In genomic region chr6:136276771-136277170, GRCm38 (mm10) we compare ENCODE assay signal across 28 mouse cellular contexts. TPM values are rescaled to one million over a fixed set of nuclear protein-coding genes. Genes with fewer than 3 reads are reported as not detected.
DNase-seq lines count a peak whose midpoint lies in the region; ATAC-seq and TF ChIP-seq lines count a peak whose summit lies in the region.
"Had no signal": no experiment of that assay in that cellular context is flagged by ENCODE, and none has a peak within 500 bp of the region (broad histone marks: within the 10 kb centered on the region; RNA-seq: fewer than 3 reads in every experiment).

No protein-coding gene starts in this region.

- no peak overlapping the region for H3K4me2 ChIP-seq in kidney, embryonic 15.5 days
- H3K4me2 ChIP-seq: embryonic facial prominence, embryonic 12.5 days; forebrain, embryonic 13.5 days; forebrain, embryonic 15.5 days had no signal

- H3K4me1 ChIP-seq in kidney, adult 2 months (ENCODE audit: control insufficient read depth, insufficient read depth, low read length), result no peaks in the 10 kb centered on the region; the same call in 1 of the 2 replicates
- peaks cover 2% of the 10 kb centered on the region; the same call in 1 of the 2 replicates for H3K4me1 ChIP-seq in kidney, embryonic 15.5 days
- no peaks in the 10 kb centered on the region for H3K4me1 ChIP-seq in lung, adult 2 months (ENCODE audit: control insufficient read depth, insufficient read depth, low read length)
- H3K4me1 ChIP-seq: embryonic facial prominence, embryonic 10.5 days; embryonic facial prominence, embryonic 12.5 days; forebrain, embryonic 13.5 days; forebrain, embryonic 15.5 days had no signal

- ATAC-seq in kidney, embryonic 15.5 days (replicated peaks; ENCODE audit: low FRiP score), result no peak
- ATAC-seq: activated CD4-positive, CD25-positive, alpha-beta regulatory T cell, adult 4 months; CD4-positive, CD25-positive, alpha-beta regulatory T cell, adult 4 months; forebrain, embryonic 13.5 days; forebrain, embryonic 15.5 days; Patski had no signal

- no peak for TF ChIP-seq POLR2A in kidney, adult 2 months (IDR thresholded peaks at IDR 0.05; ENCODE audit: low read depth, low read length)
- TF ChIP-seq POLR2A in lung, adult 2 months (IDR thresholded peaks at IDR 0.05; ENCODE audit: borderline replicate concordance, extremely low read depth, low read depth, low read length), result no peak

- no peak overlapping the region for H3K27ac ChIP-seq in kidney, adult 2 months (ENCODE audit: insufficient read depth, low read depth, low read length)
- H3K27ac ChIP-seq in kidney, embryonic 15.5 days, result no peak overlapping the region
- H3K27ac ChIP-seq: embryonic facial prominence, embryonic 10.5 days; embryonic facial prominence, embryonic 12.5 days; forebrain, embryonic 13.5 days; forebrain, embryonic 15.5 days had no signal

- no peaks in the 10 kb centered on the region for H3K27me3 ChIP-seq in kidney, adult 2 months (replicated peaks; ENCODE audit: control insufficient read depth, insufficient read depth, low read length)
- H3K27me3 ChIP-seq in kidney, embryonic 15.5 days, result no peaks in the 10 kb centered on the region
- H3K27me3 ChIP-seq: CH12.LX; embryonic facial prominence, embryonic 12.5 days; forebrain, embryonic 13.5 days; forebrain, embryonic 15.5 days; Patski had no signal

- H3K9me3 ChIP-seq in kidney, embryonic 15.5 days (replicated peaks), result no peaks in the 10 kb centered on the region
- H3K9me3 ChIP-seq: embryonic facial prominence, embryonic 10.5 days; embryonic facial prominence, embryonic 12.5 days; forebrain, embryonic 13.5 days; forebrain, embryonic 15.5 days had no signal

- no peak overlapping the region for H3K4me3 ChIP-seq in kidney, adult 2 months (ENCODE audit: insufficient read depth, low read depth, low read length)
- H3K4me3 ChIP-seq in kidney, embryonic 15.5 days (replicated peaks), result no peak overlapping the region
- no peak overlapping the region for H3K4me3 ChIP-seq in lung, adult 2 months (replicated peaks; ENCODE audit: extremely low read depth, low read depth, low read length)
- H3K4me3 ChIP-seq: embryonic facial prominence, embryonic 10.5 days; embryonic facial prominence, embryonic 12.5 days; forebrain, embryonic 13.5 days; forebrain, embryonic 15.5 days had no signal

- TF ChIP-seq CTCF in kidney, adult 2 months (conservative IDR thresholded peaks at IDR 0.05; ENCODE audit: insufficient read depth, insufficient read length, low read depth, low read length), result no peak
- no peak for TF ChIP-seq CTCF in lung, adult 2 months (IDR thresholded peaks at IDR 0.05; ENCODE audit: insufficient read depth, low read length)

- no peak overlapping the region for H3K9ac ChIP-seq in kidney, embryonic 15.5 days
- H3K9ac ChIP-seq: embryonic facial prominence, embryonic 12.5 days; forebrain, embryonic 13.5 days; forebrain, embryonic 15.5 days had no signal

- no peaks in the 10 kb centered on the region for H3K36me3 ChIP-seq in kidney, adult 2 months (ENCODE audit: control insufficient read depth, insufficient read depth, low read length)
- H3K36me3 ChIP-seq in kidney, embryonic 15.5 days, result no peaks in the 10 kb centered on the region
- H3K36me3 ChIP-seq: embryonic facial prominence, embryonic 10.5 days; embryonic facial prominence, embryonic 12.5 days; forebrain, embryonic 15.5 days; G1E had no signal

- DNase-seq in adrenal gland, adult 2 months, result peak; percentile 2
- DNase-seq in adrenal gland, postnatal 14 days, result no peak
- peak; percentile 66 for DNase-seq in kidney, adult 2 months
- no peak for DNase-seq in kidney, adult 18-20 months
- peak; percentile 7 for DNase-seq in kidney, postnatal 14 days
- peak; percentile 3 for DNase-seq in lung, adult 2 months
- no peak for DNase-seq in lung, postnatal 36 days
- DNase-seq: adrenal gland, postnatal 10 days; adrenal gland, postnatal 36 days; B cell, adult 2 months; cerebellum, adult 11-12 months; cerebellum, adult 2 months; cerebellum, adult 9-10 months; cerebellum, postnatal 10 days; cerebellum, postnatal 25 days had no signal

- 44% methylated on average over 2 of the region's 2 CpGs for WGBS in kidney, adult 2 months
- WGBS in kidney, embryonic 15.5 days, result 60% methylated on average over 2 of the region's 2 CpGs
- 68% methylated on average over 2 of the region's 2 CpGs for WGBS in lung, adult 2 months

RNA-seq across cellular contexts. Expression of gene Gm8994, which starts 50.6 kb away (rescaled TPM):
- total RNA-seq in adrenal gland, adult 2 months (2021), result not detected
- not detected in 2 replicates for polyA plus RNA-seq in adrenal gland, adult 2 months (2012; rRNA removed)
- not detected in 2 replicates for total RNA-seq in adrenal gland, postnatal 14 days (2021)
- 0.05 TPM in 1 of 2 replicates, not detected in the other for polyA plus RNA-seq in kidney, adult 2 months (2012; rRNA removed)
- not detected in 2 replicates for polyA plus RNA-seq in kidney, embryonic 15.5 days (2015; fragmentation: Nextera tagmentation; extraction: Ambion mirVana)
- polyA plus RNA-seq in lung, adult 2 months (2012; rRNA removed), result not detected in 2 replicates
- total RNA-seq: adrenal gland, adult 18-20 months; adrenal gland, postnatal 10 days; adrenal gland, postnatal 36 days; CH12.LX; G1E had no signal
- polyA plus RNA-seq: activated CD4-positive, CD25-positive, alpha-beta regulatory T cell, adult 4 months; CD4-positive, CD25-positive, alpha-beta regulatory T cell, adult 4 months; embryonic facial prominence, embryonic 10.5 days; embryonic facial prominence, embryonic 12.5 days; embryonic facial prominence, embryonic 14.5 days; forebrain, embryonic 11.5 days; forebrain, embryonic 13.5 days; forebrain, embryonic 15.5 days had no signal

Comparison
In these comparisons a context has a peak if more than half of its experiments do, and no peak if none do; other contexts are left out.
1. DNase-seq: peak in adrenal gland, adult 2 months (single experiment), kidney, adult 2 months (single experiment), kidney, postnatal 14 days (single experiment) and lung, adult 2 months (single experiment); none in adrenal gland, postnatal 14 days (single experiment), kidney, adult 18-20 months (single experiment) and lung, postnatal 36 days (single experiment).